Mouse (Mus musculus): ENCODE measurements around the gene Gstp3. TPM values are rescaled to one million over a fixed set of nuclear protein-coding genes. Genes with fewer than 3 reads are reported as not detected.
A peak's percentile ranks its signal among the peaks of the same experiment; 100 is the strongest.

Gstp3 gene
- polyA plus RNA-seq, 1 experiment from 2014 or later = not detected

GRCm38 (mm10) chr19:4098426-4098825, 39.1 kb upstream of the Gstp3 start:
- H3K4me3 ChIP-seq = peak overlapping the region; percentile 61; the same call in 1 of the 2 replicates
- H3K36me3 ChIP-seq = no peaks in the 10 kb centered on the region
- H3K27ac ChIP-seq = no peak overlapping the region
- WGBS = 93% methylated on average over 13 of the region's 13 CpGs
- H3K9me3 ChIP-seq (replicated peaks) = no peaks in the 10 kb centered on the region
- peaks cover 54% of the 10 kb centered on the region for H3K4me1 ChIP-seq
- no peak for DNase-seq (ENCODE audit: low spot score)
- peaks cover 46% of the 10 kb centered on the region for H3K27me3 ChIP-seq (ENCODE audit: low read depth, poor library complexity, severe bottlenecking)

GRCm38 (mm10) chr19:4097441-4097825, 38.1 kb upstream of the Gstp3 start:
- Histone ChIP-seq H3K27ac (peak overlapping the region; percentile 82), H3K9me3 (replicated peaks) (no peaks in the 10 kb centered on the region), H3K4me3 (peak overlapping the region; percentile 61), H3K36me3 (no peaks in the 10 kb centered on the region), H3K4me1 (peaks cover 54% of the 10 kb centered on the region), H3K27me3 (ENCODE audit: low read depth, poor library complexity, severe bottlenecking) (peaks cover 36% of the 10 kb centered on the region)
- DNase-seq (ENCODE audit: low spot score) = no peak
- 2% methylated on average over 21 of the region's 21 CpGs for WGBS

- no peaks in the 10 kb centered on the region for H3K9me3 ChIP-seq (replicated peaks)
- peak; percentile 99 for DNase-seq (ENCODE audit: low spot score)
- peak within 1 kb of the TSS; percentile 82 for H3K27ac ChIP-seq
- peaks cover 54% of the 10 kb centered on the region for H3K4me1 ChIP-seq
- peaks cover 30% of the 10 kb centered on the region for H3K27me3 ChIP-seq (ENCODE audit: low read depth, poor library complexity, severe bottlenecking)
- WGBS = under 1% methylated on average over 65 of the region's 65 CpGs
- peak within 1 kb of the TSS; percentile 61 for H3K4me3 ChIP-seq
- no peaks in the 10 kb centered on the region for H3K36me3 ChIP-seq
Observed at GRCm38 (mm10) chr19:4096642-4097440, 37.5 kb upstream of the Gstp3 start, which contains the start of gene Cdk2ap2. Gene Cdk2ap2 (plus strand): TSS chr19:4097182.

- H3K27ac ChIP-seq = no peak overlapping the region
- no peak overlapping the region for H3K4me3 ChIP-seq
Observed at GRCm38 (mm10) chr19:4095802-4096201, 36.4 kb upstream of the Gstp3 start.

GRCm38 (mm10) chr19:4094774-4095303, 35.5 kb upstream of the Gstp3 start:
- DNase-seq (ENCODE audit: low spot score) = no peak
- no peaks in the 10 kb centered on the region for H3K36me3 ChIP-seq
- H3K4me3 ChIP-seq = no peak overlapping the region
- H3K27ac ChIP-seq = no peak overlapping the region
- no peaks in the 10 kb centered on the region for H3K9me3 ChIP-seq (replicated peaks)
- H3K27me3 ChIP-seq (ENCODE audit: low read depth, poor library complexity, severe bottlenecking) = peaks cover 10% of the 10 kb centered on the region
- WGBS = 83% methylated on average over 5 of the region's 5 CpGs
- peaks cover 36% of the 10 kb centered on the region for H3K4me1 ChIP-seq

More at GRCm38 (mm10) chr19:4095802-4096201, 36.4 kb upstream of the Gstp3 start:
- H3K36me3 ChIP-seq = no peaks in the 10 kb centered on the region
- whole genome bisulfite sequencing = 71% methylated on average over 3 of the region's 3 CpGs
- H3K27me3 ChIP-seq (ENCODE audit: low read depth, poor library complexity, severe bottlenecking) = peaks cover 20% of the 10 kb centered on the region
- H3K9me3 ChIP-seq (replicated peaks) = no peaks in the 10 kb centered on the region
- peaks cover 45% of the 10 kb centered on the region for H3K4me1 ChIP-seq
- DNase-seq (ENCODE audit: low spot score) = no peak

GRCm38 (mm10) chr19:4094348-4094747, 35.0 kb upstream of the Gstp3 start:
- H3K27me3 ChIP-seq (ENCODE audit: low read depth, poor library complexity, severe bottlenecking) = peaks cover 6% of the 10 kb centered on the region
- H3K4me3 ChIP-seq = no peak overlapping the region
- no peak overlapping the region for H3K27ac ChIP-seq
- no peak for DNase-seq (ENCODE audit: low spot score)
- H3K36me3 ChIP-seq = no peaks in the 10 kb centered on the region
- no peaks in the 10 kb centered on the region for H3K9me3 ChIP-seq (replicated peaks)
- 75% methylated on average over 3 of the region's 3 CpGs for WGBS
- peaks cover 31% of the 10 kb centered on the region for H3K4me1 ChIP-seq

GRCm38 (mm10) chr19:4093772-4094171, 34.4 kb upstream of the Gstp3 start:
- H3K4me1 ChIP-seq = peaks cover 25% of the 10 kb centered on the region
- no peaks in the 10 kb centered on the region for H3K9me3 ChIP-seq (replicated peaks)
- no peaks in the 10 kb centered on the region for H3K36me3 ChIP-seq
- DNase-seq (ENCODE audit: low spot score) = no peak
- WGBS = 62% methylated on average over 7 of the region's 7 CpGs
- no peak overlapping the region for H3K4me3 ChIP-seq
- no peak overlapping the region for H3K27ac ChIP-seq
- no peaks in the 10 kb centered on the region for H3K27me3 ChIP-seq (ENCODE audit: low read depth, poor library complexity, severe bottlenecking)

GRCm38 (mm10) chr19:4092750-4093149, 33.4 kb upstream of the Gstp3 start:
- 86% methylated on average over 3 of the region's 3 CpGs for WGBS
- no peak overlapping the region for H3K4me3 ChIP-seq
- H3K9me3 ChIP-seq (replicated peaks) = no peaks in the 10 kb centered on the region
- no peaks in the 10 kb centered on the region for H3K36me3 ChIP-seq
- no peak for DNase-seq (ENCODE audit: low spot score)
- peaks cover 15% of the 10 kb centered on the region for H3K4me1 ChIP-seq
- no peaks in the 10 kb centered on the region for H3K27me3 ChIP-seq (ENCODE audit: low read depth, poor library complexity, severe bottlenecking)
- no peak overlapping the region for H3K27ac ChIP-seq

GRCm38 (mm10) chr19:4091383-4091782, 32.0 kb upstream of the Gstp3 start:
- WGBS = 79% methylated on average over 2 of the region's 2 CpGs
- Histone ChIP-seq H3K9me3 (replicated peaks) (no peaks in the 10 kb centered on the region), H3K27me3 (ENCODE audit: low read depth, poor library complexity, severe bottlenecking) (no peaks in the 10 kb centered on the region), H3K4me1 (peaks cover 6% of the 10 kb centered on the region), H3K36me3 (no peaks in the 10 kb centered on the region), H3K4me3 (no peak overlapping the region), H3K27ac (no peak overlapping the region)
- no peak for DNase-seq (ENCODE audit: low spot score)

GRCm38 (mm10) chr19:4090446-4090845, 31.1 kb upstream of the Gstp3 start:
- Histone ChIP-seq H3K36me3 (no peaks in the 10 kb centered on the region), H3K27ac (no peak overlapping the region), H3K27me3 (ENCODE audit: low read depth, poor library complexity, severe bottlenecking) (no peaks in the 10 kb centered on the region), H3K9me3 (replicated peaks) (no peaks in the 10 kb centered on the region), H3K4me1 (no peaks in the 10 kb centered on the region), H3K4me3 (no peak overlapping the region)
- 96% methylated on average over 3 of the region's 3 CpGs for WGBS
- DNase-seq (ENCODE audit: low spot score) = no peak

- peaks cover 6% of the 10 kb centered on the region; the same call in 1 of the 2 replicates for H3K27me3 ChIP-seq (ENCODE audit: low read depth, poor library complexity, severe bottlenecking)
Observed at GRCm38 (mm10) chr19:4089128-4089527, 29.8 kb upstream of the Gstp3 start.

GRCm38 (mm10) chr19:4088146-4088545, 28.8 kb upstream of the Gstp3 start:
- 48% methylated on average over 5 of the region's 5 CpGs for WGBS
- H3K4me1 ChIP-seq = peaks cover 5% of the 10 kb centered on the region
- H3K36me3 ChIP-seq = no peaks in the 10 kb centered on the region
- peaks cover 15% of the 10 kb centered on the region; the same call in 1 of the 2 replicates for H3K27me3 ChIP-seq (ENCODE audit: low read depth, poor library complexity, severe bottlenecking)
- no peak overlapping the region for H3K27ac ChIP-seq
- H3K9me3 ChIP-seq (replicated peaks) = no peaks in the 10 kb centered on the region
- H3K4me3 ChIP-seq = no peak overlapping the region
- DNase-seq (ENCODE audit: low spot score) = no peak

More at GRCm38 (mm10) chr19:4089128-4089527, 29.8 kb upstream of the Gstp3 start:
- Histone ChIP-seq H3K36me3 (no peaks in the 10 kb centered on the region), H3K9me3 (replicated peaks) (no peaks in the 10 kb centered on the region), H3K4me3 (no peak overlapping the region), H3K4me1 (peaks cover under 1% of the 10 kb centered on the region; the same call in 1 of the 2 replicates), H3K27ac (no peak overlapping the region)
- DNase-seq (ENCODE audit: low spot score) = no peak
- WGBS = 82% methylated on average over 6 of the region's 6 CpGs

- Histone ChIP-seq H3K27ac (no peak overlapping the region), H3K4me3 (no peak overlapping the region), H3K9me3 (replicated peaks) (no peaks in the 10 kb centered on the region), H3K36me3 (no peaks in the 10 kb centered on the region), H3K4me1 (peaks cover 5% of the 10 kb centered on the region), H3K27me3 (ENCODE audit: low read depth, poor library complexity, severe bottlenecking) (peaks cover 17% of the 10 kb centered on the region; the same call in 1 of the 2 replicates)
- WGBS = 93% methylated on average over 5 of the region's 5 CpGs
- DNase-seq (ENCODE audit: low spot score) = no peak
Observed at GRCm38 (mm10) chr19:4087090-4087489, 27.7 kb upstream of the Gstp3 start.
